Mouse (Mus musculus) stomach, postnatal 0 days (tissue): ENCODE measurements around the gene Pxylp1.
A peak's percentile ranks its signal among the peaks of the same experiment; 100 is the strongest.

Experiments
- CTCF ChIP-seq: IDR thresholded peaks from 2 replicates; pipeline ENCODE4 v1.5.1; 2016; ENCODE audit warnings: antibody characterized with exemption, low read depth, mild to moderate bottlenecking, moderate library complexity
- EP300 ChIP-seq: optimal IDR thresholded peaks from 2 replicates; pipeline ENCODE3; 2016; ENCODE audit warnings: antibody characterized with exemption

GRCm38 (mm10) chr9:96914005-96914404, 21.5 kb upstream of the Pxylp1 start:
- TF ChIP-seq CTCF = 0 out of 2 replicates have a peak, but pooled peaks have one; percentile 28
- no peak for TF ChIP-seq EP300
